Mouse (Mus musculus): ENCODE measurements around the gene Zic2.

DNA sequence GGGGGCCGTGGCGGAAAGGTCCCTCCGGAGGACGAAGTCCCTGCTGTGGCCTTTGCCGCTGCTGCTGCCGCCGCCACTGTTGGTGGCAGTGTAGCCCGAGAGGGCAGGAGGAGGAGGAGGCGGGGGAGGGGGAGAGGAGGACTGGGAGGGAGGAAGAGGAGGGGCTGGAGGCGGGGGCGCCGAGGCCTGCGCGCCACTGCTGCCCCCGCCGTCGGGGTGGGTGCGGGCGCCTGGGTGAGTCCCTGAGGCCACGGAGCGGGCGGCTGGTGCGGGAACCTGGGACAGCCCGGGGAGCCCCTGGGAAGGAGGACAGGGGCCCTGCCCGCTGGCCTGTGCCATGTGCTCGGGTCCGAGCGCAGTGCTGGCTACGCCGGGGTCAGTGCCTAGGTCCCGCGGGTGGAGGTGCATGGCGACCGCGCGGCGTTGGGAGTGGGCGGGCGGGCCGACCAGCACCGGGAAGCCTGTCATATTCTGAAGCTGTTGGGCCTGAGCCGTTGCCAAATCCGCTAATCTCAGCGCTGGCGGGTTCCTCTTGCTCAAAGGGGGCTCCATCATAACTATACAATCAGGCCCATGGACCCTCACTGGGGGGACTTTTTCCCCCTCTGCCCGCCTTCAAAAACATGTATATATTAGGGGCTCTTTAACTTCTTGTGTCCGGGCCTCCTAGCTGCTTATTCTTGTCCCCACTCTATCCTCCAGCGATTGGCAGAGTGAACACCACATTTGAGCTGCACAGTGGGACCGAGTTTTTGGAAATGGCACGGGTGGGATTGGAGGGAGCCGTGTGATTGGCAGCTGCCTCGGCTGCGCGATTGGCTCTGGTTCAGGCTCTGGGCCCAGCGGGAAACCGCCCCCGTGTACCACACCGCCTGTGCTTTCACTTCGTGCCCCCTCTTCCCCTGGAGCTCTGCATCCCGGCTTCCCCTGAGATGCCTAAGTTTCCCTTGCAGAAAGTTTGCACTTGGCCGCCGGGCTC lies 10.2 kb upstream of the Zic2 start, which contains the start of gene Zic5:
- TF ChIP-seq POLR2A (IDR thresholded peaks at IDR 0.05; ENCODE audit: insufficient read depth, low read depth, low read length) (no peak), CTCF (IDR thresholded peaks at IDR 0.05) (no peak)
